Mouse (Mus musculus) neural tube, embryonic 15.5 days (tissue): ENCODE data around the gene Tmprss9. TPM values are rescaled to one million over a fixed set of nuclear protein-coding genes. Genes with fewer than 3 reads are reported as not detected.

Experiments
- ATAC-seq: fragments of 200-750 bp; cut with Nextera tagmentation; 2 replicates; pipeline ENCODE4 v1.8.0; 2017; ENCODE audit warnings: mild to moderate bottlenecking, moderate TSS enrichment, moderate library complexity; ENCODE audit not compliant: low FRiP score
- H3K27ac ChIP-seq: fragments of 300-500 bp; sonication (generic); replicated peaks from 2 replicates; pipeline ENCODE4 v1.5.1; 2015; ENCODE audit warnings: mild to moderate bottlenecking, inconsistent platforms
- H3K27me3 ChIP-seq: fragments of 300-500 bp; sonication (generic); replicated peaks from 2 replicates; pipeline ENCODE4 v1.6.1; 2015; ENCODE audit warnings: inconsistent platforms
- H3K36me3 ChIP-seq: fragments of 300-500 bp; sonication (generic); 2 replicates; pipeline ENCODE4 v1.6.1; 2015; ENCODE audit warnings: inconsistent platforms
- H3K4me1 ChIP-seq: fragments of 300-500 bp; sonication (generic); 2 replicates; pipeline ENCODE4 v1.6.1; 2015; ENCODE audit warnings: inconsistent platforms
- H3K4me2 ChIP-seq: fragments of 300-500 bp; sonication (generic); 2 replicates; pipeline ENCODE4 v1.6.1; 2015; ENCODE audit warnings: inconsistent platforms, mild to moderate bottlenecking, moderate library complexity
- H3K4me3 ChIP-seq: fragments of 300-500 bp; sonication (generic); replicated peaks from 2 replicates; pipeline ENCODE4 v1.5.1; 2015; ENCODE audit warnings: mild to moderate bottlenecking, inconsistent platforms
- H3K9ac ChIP-seq: fragments of 300-500 bp; sonication (generic); replicated peaks from 2 replicates; pipeline ENCODE4 v1.6.1; 2015; ENCODE audit warnings: mild to moderate bottlenecking, inconsistent platforms
- H3K9me3 ChIP-seq: fragments of 300-500 bp; sonication (generic); replicated peaks from 2 replicates; pipeline ENCODE4 v1.6.1; 2016; ENCODE audit warnings: inconsistent platforms
- WGBS: fragments of 180-500 bp; shearing (Covaris S2); methylation state at CpG from one replicate; pipeline ENCODE4 v1.1.7; 2015; ENCODE audit warnings: mixed read lengths; 5-methylcytosine and 5-hydroxymethylcytosine counted together
- polyA plus RNA-seq: library from polyadenylated mRNA; unstranded; fragments of >200 nt; fragmentation: Nextera tagmentation; extraction: Ambion mirVana; gene quantifications from 2 replicates; pipeline ENCODE4 v1.2.1, GENCODE M21; 2015

Gene Tmprss9
- polyA plus RNA-seq, 1 experiment from 2014 or later = 0.35 TPM

DNA sequence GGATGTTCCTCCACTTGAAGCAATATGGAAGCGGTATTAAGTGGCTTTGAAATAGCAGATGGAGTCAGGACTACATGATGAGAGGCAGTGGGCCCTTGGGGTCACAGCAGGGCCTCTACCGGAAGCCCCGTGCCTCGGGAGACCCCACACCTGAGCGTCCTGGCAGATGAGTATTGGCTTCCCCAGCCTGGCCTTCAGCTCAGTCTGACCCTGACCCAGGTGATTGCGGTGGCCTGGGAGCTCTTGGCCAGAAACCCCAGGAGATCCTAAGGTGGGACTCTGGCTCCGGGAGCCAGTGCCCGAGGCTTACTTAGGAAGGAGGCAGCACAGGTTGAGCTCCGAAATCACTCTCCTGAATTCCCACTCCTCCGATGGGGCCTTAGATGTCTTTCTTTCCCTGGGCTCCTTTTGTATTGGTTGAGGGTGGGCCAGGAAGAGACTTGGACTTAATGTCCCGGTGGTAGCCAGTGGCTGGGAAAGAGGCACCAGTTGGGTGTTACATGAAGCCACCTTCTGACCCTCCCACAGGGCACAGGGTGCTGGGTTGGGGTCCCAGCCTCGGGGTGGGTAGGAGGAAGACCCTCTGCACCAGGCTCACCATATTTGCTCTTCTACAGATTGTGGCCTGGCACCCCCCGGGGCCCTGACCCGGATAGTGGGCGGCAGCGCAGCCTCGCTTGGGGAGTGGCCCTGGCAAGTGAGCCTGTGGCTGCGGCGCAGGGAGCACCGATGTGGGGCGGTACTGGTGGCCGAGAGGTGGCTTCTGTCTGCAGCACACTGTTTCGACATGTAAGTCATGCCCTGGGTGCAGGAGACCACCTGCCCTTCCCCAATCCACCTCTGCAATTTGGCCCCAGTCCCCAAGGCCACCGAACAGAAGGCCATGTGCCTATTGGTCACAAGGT is 25.2 kb downstream of the Tmprss9 start:
- Histone ChIP-seq H3K27ac (no peak overlapping the region), H3K36me3 (peaks cover 4% of the 10 kb centered on the region; the same call in 1 of the 2 replicates), H3K27me3 (no peaks in the 10 kb centered on the region), H3K4me2 (no peak overlapping the region), H3K4me1 (peaks cover 31% of the 10 kb centered on the region), H3K4me3 (no peak overlapping the region), H3K9ac (no peak overlapping the region), H3K9me3 (no peaks in the 10 kb centered on the region)
- ATAC-seq = no peak
- 69% methylated on average over 24 of the region's 24 CpGs for WGBS

DNA sequence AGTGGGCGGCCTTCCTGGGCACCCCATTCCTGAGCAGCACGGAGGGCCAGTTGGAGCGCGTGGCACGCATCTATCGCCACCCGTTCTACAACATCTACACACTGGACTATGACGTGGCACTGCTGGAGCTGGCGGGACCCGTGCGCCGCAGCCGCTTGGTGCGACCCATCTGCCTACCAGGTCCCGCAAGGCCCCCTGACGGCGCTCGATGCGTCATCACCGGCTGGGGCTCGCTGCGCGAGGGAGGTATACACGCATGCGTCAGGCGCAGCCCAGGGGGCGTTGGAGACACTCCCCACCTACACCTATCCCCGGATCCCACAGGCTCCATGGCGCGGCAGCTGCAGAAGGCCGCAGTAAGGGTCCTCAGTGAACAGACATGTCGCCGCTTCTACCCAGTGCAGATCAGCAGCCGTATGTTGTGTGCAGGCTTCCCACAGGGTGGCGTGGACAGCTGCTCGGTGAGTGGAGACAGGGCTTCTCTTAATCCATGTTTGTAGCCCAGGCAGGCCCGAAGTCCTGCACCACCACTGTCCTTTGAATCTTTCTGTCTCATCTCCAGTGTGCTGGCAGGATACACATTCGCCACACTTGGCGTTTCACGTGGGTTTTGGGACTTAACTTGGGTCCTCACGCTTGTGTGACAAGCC is 26.3 kb downstream of the Tmprss9 start:
- H3K27ac ChIP-seq = no peak overlapping the region
- H3K9me3 ChIP-seq = no peaks in the 10 kb centered on the region
- H3K36me3 ChIP-seq = peaks cover 16% of the 10 kb centered on the region
- H3K4me1 ChIP-seq = peaks cover 31% of the 10 kb centered on the region
- no peak overlapping the region for H3K9ac ChIP-seq
- 32% methylated on average over 40 of the region's 41 CpGs for WGBS
- H3K4me3 ChIP-seq = 0 out of 2 replicates have a peak overlapping the region, but pooled peaks have one; percentile 8
- no peak for ATAC-seq
- no peaks in the 10 kb centered on the region for H3K27me3 ChIP-seq
- peak overlapping the region; percentile 34 for H3K4me2 ChIP-seq

DNA sequence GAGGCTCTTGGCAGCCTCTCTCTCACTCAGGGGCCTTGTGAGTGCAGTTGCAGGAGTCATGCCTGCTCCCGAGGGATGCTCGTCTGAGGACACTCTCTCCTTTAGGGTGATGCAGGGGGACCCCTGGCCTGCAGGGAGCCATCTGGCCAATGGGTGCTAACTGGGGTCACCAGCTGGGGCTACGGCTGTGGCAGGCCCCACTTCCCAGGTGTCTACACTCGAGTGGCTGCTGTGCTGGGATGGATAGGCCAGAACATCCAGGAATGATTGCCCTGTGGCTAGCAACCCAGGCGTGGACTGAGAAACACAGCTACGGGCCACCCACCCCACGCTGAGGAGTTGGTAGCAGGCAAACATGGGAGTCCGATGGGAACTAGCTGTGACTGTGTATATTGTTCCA is 27.4 kb downstream of the Tmprss9 start:
- peaks cover 31% of the 10 kb centered on the region for H3K4me1 ChIP-seq
- H3K4me3 ChIP-seq = peak overlapping the region; percentile 95
- peaks cover 27% of the 10 kb centered on the region for H3K36me3 ChIP-seq
- H3K9me3 ChIP-seq = no peaks in the 10 kb centered on the region
- 93% methylated on average over 8 of the region's 8 CpGs for WGBS
- no peak for ATAC-seq
- H3K27ac ChIP-seq = no peak overlapping the region
- H3K27me3 ChIP-seq = no peaks in the 10 kb centered on the region
- peak overlapping the region; percentile 93 for H3K9ac ChIP-seq
- peak overlapping the region; percentile 95 for H3K4me2 ChIP-seq

- ATAC-seq = no peak
Measured at GRCm38 (mm10) chr10:80899591-80900317, 28.1 kb downstream of the Tmprss9 start.

DNA sequence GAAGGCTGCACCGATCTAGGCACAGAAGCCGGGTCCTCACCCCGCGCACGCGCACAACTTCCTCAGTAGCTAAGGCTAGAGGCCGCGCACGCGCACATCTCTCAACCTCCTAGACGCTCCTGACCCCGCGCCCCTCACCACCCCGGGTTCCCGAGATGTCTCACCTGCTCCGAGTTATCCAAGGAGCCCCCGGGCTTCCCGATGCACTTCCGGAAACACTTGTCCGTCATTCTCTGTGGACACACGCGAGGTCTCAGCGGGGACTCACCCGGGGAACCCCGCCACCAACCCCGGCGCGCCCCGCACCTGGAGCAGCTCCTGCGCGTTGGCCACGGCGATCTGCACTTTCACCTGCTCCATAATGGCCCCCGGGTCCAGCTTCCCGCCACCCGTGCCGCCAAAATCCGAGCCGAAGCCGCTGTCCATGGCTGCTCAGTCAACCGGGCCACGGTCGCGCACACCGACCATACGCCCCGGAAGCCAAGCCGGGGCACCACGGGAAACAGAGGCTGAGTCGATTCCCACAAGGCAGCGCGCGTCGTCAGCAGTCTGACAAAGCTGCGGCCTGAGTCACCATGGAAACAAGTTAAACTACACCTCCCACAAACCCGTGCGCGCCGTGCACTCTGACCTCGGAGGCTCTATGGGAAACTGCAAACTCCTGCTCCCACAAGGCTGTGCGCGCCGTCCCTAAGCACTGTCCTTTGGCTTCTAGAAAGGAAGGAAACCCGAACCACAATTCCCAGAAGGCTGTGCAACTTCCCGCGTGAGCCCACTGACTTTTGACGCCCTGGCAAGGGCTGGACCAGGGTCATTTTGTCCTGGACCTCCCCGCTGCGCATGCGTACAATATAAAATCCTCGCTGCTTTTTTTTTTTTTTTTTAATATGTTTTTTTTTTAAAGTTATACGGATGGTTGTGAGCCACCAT is 28.9 kb downstream of the Tmprss9 start, which contains the start of gene Timm13:
Timm13 (minus strand) TSS at position 652 of the 930 bp plus-strand sequence.
- Histone ChIP-seq H3K27me3 (no peaks in the 10 kb centered on the region), H3K4me3 (peak within 1 kb of the TSS; percentile 95), H3K9ac (peak within 1 kb of the TSS; percentile 93), H3K4me2 (peak within 1 kb of the TSS; percentile 95), H3K27ac (peak within 1 kb of the TSS; percentile 95), H3K9me3 (no peaks in the 10 kb centered on the region), H3K4me1 (peaks cover 31% of the 10 kb centered on the region), H3K36me3 (peaks cover 42% of the 10 kb centered on the region)
- under 1% methylated on average over 72 of the region's 72 CpGs for WGBS
- ATAC-seq = peak; percentile 94

More at GRCm38 (mm10) chr10:80899591-80900317, 28.1 kb downstream of the Tmprss9 start:
- Histone ChIP-seq H3K27ac (peak overlapping the region; percentile 95), H3K4me2 (peak overlapping the region; percentile 95), H3K36me3 (peaks cover 34% of the 10 kb centered on the region), H3K4me3 (peak overlapping the region; percentile 95), H3K9me3 (no peaks in the 10 kb centered on the region), H3K4me1 (peaks cover 31% of the 10 kb centered on the region), H3K27me3 (no peaks in the 10 kb centered on the region), H3K9ac (peak overlapping the region; percentile 93)
- WGBS = 14% methylated on average over 25 of the region's 25 CpGs

DNA sequence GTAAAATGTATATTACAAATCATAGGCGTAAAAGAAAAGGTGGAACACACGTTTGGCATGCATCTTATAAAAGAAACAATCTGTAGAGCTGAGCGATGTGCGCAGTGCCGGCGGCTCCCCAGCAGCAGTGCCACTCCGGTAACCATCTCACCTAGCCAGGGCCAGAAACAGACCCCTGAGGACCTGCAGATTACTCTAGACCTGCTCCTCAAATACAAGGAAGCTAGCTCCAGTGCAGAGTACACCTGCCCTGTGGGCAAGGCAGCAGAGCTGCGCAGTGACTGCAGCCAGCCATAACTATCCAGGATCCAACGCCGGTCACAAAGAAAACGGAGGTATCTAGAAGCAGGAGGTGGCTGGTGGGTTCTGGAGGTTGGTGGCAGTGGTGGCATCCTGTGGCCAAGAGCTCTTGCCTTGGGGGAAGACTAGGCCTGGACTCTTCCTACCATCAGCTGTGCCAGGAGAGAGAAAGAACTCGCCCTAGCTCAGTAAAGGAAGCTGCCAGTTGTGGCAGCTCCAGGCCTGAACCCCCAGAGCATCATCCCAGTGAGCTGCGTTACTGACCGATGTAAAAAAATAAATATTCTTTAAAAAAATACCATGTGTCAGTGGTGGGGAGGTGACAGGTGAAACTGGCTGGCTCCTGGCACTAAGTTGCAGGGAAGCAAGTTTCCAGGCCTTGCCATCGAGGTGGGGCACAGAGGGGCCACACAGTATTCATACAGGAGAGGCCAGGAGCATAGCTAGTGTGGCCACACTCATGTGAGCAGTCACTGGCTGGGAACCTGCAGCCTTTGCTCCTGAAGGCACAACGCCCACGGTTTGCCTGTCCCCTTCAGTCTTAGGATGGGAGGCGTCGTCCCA is 30.0 kb downstream of the Tmprss9 start:
- peak overlapping the region; percentile 95; the same call in 1 of the 2 replicates for H3K4me3 ChIP-seq
- H3K4me2 ChIP-seq = peak overlapping the region; percentile 95
- 89% methylated on average over 19 of the region's 19 CpGs for WGBS

GRCm38 (mm10) chr10:80902273-80902940 is 30.8 kb downstream of the Tmprss9 start:
- Histone ChIP-seq H3K9me3 (no peaks in the 10 kb centered on the region), H3K4me3 (no peak overlapping the region), H3K36me3 (peaks cover 56% of the 10 kb centered on the region), H3K27me3 (no peaks in the 10 kb centered on the region), H3K4me2 (no peak overlapping the region), H3K9ac (no peak overlapping the region), H3K27ac (no peak overlapping the region), H3K4me1 (peaks cover 31% of the 10 kb centered on the region)
- no peak for ATAC-seq
- 95% methylated on average over 9 of the region's 9 CpGs for WGBS

More for the DNA sequence above, 30.0 kb downstream of the Tmprss9 start:
- no peak for ATAC-seq
- no peaks in the 10 kb centered on the region for H3K9me3 ChIP-seq
- H3K9ac ChIP-seq = no peak overlapping the region
- H3K27me3 ChIP-seq = no peaks in the 10 kb centered on the region
- H3K4me1 ChIP-seq = peaks cover 31% of the 10 kb centered on the region
- H3K36me3 ChIP-seq = peaks cover 52% of the 10 kb centered on the region
- peak overlapping the region; percentile 65 for H3K27ac ChIP-seq

GRCm38 (mm10) chr10:80903282-80903681 is 31.6 kb downstream of the Tmprss9 start:
- Histone ChIP-seq H3K27me3 (no peaks in the 10 kb centered on the region), H3K27ac (no peak overlapping the region), H3K9me3 (no peaks in the 10 kb centered on the region), H3K4me2 (no peak overlapping the region), H3K4me1 (peaks cover 24% of the 10 kb centered on the region), H3K9ac (no peak overlapping the region), H3K36me3 (peaks cover 65% of the 10 kb centered on the region), H3K4me3 (no peak overlapping the region)
- 94% methylated on average over 10 of the region's 10 CpGs for WGBS
- ATAC-seq = no peak

DNA sequence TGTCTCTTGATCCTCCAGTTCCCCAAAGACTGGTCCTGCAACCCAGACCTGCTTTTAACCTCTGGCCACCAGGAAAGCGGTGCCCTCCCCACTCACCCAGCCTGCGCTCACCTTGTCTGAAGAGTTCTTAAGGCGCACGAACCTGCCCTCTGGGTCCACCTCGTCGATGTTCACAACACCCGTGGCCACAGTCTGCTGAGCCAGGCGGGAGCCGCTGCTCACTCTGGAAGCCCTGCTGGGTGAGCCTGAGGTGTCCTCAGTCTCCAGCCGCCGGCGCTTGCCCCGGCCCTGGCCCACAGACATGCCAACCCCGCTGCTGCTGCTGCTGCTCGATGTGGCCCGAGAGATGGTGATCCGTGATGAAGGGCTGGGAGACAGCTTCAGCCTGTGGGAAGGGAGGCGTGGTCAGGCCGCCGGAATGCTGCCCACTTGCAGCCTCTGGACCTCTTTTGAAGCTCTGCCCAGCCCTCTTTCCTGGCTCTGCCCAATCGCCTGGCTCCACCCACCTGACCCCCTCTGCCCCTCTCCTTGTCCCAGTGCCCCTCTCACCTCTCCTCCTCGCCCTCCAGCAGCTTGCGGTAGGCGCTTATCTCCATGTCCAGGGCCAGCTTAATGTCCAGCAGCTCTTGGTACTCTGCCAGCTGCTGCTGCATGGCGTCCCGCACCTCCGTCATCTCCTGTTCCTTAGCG is 32.5 kb downstream of the Tmprss9 start:
- Histone ChIP-seq H3K27ac (no peak overlapping the region), H3K36me3 (peaks cover 74% of the 10 kb centered on the region), H3K4me1 (peaks cover 16% of the 10 kb centered on the region), H3K4me3 (no peak overlapping the region), H3K4me2 (no peak overlapping the region), H3K9ac (no peak overlapping the region), H3K27me3 (no peaks in the 10 kb centered on the region), H3K9me3 (no peaks in the 10 kb centered on the region)
- WGBS = 89% methylated on average over 28 of the region's 28 CpGs
- no peak for ATAC-seq
